Mouse (Mus musculus): Measurements from ENCODE around the gene Ltb.

The Ltb gene

DNA sequence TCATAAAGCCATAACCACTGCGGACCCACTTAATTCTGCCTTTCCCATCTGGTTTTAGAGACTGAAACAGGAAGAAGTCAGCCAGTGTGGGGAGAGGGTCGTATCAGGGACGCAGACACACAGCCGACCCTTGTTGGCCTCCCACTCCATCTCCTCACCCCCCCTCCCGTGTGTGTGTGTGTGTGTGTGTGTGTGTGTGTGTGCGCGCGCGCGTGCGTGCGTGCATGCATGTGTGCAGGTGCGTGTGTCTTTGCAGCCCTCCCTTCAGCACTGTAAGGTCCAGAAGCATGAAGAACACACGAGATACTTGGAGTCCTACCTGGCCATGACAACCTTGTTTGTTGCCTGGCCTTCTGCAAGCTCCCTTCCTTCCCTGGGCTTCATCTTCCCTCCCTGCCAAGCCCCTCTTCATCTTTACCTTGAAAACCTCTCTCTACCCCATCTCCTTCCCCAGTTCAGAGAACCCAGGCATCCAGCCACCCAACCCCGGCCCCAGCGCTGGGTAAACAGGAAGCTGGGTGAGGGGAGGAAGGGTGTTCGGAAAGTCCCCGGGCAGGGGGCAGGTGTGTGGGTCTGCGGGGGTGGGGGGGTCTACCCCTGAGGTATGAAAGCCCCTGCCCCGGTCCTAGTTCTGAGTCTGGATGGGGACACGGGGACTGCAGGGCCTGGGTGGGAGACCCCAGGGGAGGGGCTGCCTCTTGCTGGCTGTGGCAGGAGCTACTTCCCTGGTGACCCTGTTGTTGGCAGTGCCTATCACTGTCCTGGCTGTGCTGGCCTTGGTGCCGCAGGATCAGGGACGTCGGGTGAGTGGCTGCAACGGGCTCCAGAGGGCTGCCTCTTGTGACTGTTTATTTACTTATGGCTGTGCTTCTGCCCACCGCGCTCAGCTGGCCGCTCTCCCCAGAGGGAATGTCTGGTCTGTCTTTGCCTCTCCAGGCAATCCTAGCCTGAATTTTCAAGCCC is at the start of gene Ltb:
Gene Ltb (plus strand): TSS at position 559 of the 963 bp plus-strand sequence.
- no peak for DNase-seq

DNA sequence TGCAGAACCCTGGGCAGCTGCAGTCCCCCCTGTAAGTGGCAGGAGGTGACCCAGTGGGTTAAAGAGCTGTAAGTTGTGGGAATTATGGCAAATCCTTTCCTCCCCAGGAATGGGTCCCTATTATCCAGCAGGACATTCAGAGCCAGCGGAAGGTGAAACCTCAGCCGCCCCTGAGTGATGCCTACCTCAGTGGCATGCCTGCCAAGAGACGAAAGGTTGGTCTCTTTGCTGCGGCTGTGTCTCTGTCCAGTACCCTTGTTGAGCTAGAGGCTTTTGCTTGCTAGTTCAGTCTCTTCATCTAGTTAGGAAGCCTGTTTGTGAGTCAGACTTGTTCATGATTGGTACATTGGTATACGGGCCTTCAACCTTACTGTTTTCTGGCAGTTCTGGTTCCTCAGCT is 48.1 kb upstream of the Ltb start:
- DNase-seq, result no peak

DNA sequence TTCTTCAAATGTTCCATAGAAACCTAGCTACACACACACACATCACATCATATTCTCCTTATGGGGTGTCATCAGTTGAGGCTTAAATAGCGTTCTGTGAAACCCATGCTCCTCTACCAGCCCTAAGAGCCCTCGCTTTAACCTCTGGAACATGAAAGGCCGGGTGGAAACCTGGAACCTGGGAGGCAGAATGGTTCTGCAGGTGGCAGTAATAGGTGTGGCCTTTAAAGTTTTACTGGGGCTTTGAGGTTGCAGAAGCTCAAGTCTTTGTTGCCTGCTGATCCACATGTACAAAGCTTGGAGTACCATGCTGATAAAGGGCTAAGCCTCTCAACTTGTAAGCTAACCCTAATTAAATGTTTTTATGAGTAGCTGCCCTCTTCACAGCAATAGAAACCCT is 46.9 kb upstream of the Ltb start:
- no peak for DNase-seq

DNA sequence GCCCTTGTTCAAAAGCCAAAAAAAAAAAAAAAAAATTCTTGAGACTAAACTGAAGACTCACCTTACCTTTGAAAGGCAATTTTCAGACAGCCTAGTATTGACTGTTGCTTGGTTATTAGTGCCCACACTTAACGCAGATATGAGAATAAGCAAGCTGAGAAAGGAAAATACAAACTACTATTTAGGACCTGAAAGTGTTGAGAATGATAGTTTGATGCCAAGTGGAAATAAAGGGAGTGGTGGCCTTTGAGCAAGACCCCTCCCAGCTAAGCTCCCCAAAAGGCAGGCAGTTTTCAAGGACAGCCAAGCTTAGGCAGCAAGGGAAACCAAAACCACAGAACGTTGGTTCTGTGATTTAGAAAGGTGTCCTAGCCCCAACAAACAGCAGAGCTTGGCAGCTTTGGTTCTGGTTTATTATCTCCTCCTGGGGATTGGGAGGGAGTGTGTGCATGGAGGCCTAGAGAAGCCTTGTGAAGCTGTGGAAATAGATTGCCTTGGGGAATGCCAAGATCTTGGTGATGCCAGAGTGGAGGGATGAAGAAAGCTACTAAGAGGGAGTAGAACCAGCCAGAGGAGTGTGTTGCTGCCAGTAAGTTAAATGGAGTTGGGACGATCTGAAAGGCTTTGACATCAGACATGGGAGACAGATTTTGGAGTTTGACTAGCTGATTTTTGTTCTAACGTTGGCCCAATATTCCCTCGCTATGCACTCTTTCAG is 46.2 kb upstream of the Ltb start:
- DNase-seq, result no peak

- peak; percentile 62 for DNase-seq
These were observed 42.1 kb upstream of the Ltb start for GRCm38 (mm10) chr17:35152121-35152520.

GRCm38 (mm10) chr17:35153077-35153476 is 41.2 kb upstream of the Ltb start:
- no peak for DNase-seq

- no peak for DNase-seq
These were observed 40.3 kb upstream of the Ltb start for GRCm38 (mm10) chr17:35153931-35154330.

DNA sequence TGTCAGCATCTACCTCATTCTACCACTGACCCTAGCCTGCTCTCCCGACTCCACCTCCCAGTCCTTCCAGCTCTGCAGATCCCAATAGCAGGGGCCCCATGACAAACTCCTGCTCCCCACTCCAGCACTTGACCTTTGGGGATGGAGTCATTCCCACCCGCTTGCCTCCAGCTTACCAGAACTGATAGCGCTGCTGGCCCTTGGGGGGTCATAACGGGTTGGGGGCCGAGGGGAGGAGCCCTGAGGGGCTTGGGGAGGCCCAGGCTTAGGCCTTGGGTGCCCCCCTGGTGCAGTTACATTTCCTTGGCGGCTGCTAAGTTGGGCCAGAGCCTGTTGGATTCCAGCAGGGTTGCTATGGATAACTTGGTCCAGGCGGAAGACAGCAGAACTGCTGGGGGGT is 39.6 kb upstream of the Ltb start:
- DNase-seq, result no peak

DNA sequence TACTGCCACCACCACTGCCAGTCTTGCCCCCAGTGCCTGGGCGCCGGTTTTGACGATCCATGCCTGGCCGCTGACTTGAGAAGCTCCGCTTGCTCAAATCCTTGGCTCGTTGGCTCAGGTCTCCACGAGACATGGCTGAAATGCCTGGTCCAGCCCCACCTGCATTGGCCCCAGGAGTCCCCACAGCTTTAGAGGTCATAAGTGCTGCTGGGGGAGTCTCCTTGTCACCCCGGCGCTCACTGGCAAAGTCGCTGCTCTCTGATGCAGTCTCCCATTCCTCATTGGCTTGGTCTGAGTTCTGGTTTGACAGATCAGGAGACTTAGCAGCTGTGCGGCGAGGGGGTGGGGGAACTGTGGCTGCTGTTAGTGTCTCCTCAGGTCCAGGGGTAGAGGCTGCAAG is 38.8 kb upstream of the Ltb start:
- no peak for DNase-seq

- DNase-seq, result no peak
These were observed 37.6 kb upstream of the Ltb start for GRCm38 (mm10) chr17:35156461-35157200.

- DNase-seq, result no peak
These were observed 37.0 kb upstream of the Ltb start for GRCm38 (mm10) chr17:35157254-35157653.

DNA sequence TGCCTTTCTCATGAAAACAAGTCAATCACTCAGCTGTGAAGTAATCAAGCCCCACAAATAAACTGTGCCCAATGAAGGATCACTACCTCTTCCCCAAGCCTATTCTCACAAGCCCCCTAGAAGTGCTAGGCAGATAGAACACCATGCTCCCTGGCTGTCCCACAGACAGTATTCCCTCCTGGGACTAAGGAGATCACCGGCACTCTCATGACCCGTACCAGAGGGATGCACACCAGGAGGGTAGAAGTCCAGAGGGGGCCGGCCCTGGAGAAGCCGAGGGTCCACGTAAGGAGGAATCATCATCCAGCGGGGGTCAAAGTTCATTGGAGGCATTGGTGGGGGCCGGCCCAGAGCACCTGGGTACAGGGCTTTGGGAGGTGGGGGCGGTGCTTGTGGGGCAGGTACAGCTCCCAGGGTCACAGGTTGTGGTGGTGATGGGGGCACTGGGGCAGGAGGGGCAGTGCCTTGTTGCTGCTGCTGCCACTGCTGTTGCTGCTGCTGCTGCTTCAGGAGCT is 36.5 kb upstream of the Ltb start:
- DNase-seq, result no peak

DNA sequence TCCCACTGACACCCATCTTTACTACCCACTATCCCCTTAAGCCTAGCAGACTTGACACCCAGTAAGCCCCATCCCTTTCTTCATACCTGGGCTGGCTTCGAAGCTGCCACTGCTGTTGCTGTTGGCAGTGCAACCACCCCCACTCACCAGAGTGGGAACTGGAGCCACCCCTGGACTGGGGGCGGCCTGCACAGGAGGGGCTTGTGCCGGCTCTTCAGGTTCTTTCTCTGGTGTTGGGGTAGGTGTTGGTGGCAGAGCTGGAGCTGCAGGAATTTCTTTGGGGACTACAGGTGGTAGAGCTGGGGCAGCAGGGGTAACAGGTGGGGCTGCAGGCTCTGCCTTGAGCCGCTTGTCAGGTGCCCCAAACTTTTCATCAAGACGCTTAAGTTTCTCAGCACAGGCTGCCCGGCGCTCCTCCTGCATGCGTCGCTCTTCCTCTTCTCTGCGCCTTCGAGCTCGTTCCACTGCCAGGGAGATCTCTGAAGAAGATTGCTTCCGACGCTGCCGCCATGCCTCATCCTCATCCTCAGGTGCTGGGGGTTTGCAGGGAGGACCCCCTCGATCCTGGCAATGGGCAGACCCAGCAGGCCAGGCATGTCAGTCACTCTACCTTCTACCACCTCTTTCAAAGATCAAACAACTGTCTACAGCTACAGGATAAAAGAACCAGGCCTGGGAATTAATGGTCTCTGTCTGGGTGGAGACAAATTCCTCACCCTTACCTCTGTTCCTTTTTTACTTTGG is 35.2 kb upstream of the Ltb start:
- no peak for DNase-seq

- DNase-seq, result no peak
These were observed 34.6 kb upstream of the Ltb start for GRCm38 (mm10) chr17:35159638-35160037.

- no peak for DNase-seq
These were observed 32.8 kb upstream of the Ltb start for GRCm38 (mm10) chr17:35161421-35161820.

DNA sequence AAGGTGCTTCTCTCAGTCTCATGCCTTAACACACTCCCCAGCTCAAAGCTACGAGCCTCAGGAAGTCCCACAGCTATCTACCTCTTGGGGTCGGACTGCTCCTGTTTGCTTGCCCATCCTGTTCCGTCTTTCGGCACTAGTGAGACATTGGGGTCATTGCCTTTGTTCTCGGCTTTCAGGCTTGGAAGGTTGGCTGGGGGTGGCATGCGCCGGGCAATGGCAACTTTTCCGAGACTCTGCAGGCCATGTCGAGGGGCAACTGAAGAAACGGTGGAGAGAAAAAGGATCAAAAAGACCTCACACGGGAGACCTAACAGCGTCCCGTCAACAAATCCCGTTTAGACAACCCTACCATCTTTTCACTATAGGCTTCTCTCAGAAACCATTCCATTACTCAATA is 32.1 kb upstream of the Ltb start:
- no peak for DNase-seq

GRCm38 (mm10) chr17:35162730-35163129 is 31.5 kb upstream of the Ltb start:
- DNase-seq, result peak; percentile 66

DNA sequence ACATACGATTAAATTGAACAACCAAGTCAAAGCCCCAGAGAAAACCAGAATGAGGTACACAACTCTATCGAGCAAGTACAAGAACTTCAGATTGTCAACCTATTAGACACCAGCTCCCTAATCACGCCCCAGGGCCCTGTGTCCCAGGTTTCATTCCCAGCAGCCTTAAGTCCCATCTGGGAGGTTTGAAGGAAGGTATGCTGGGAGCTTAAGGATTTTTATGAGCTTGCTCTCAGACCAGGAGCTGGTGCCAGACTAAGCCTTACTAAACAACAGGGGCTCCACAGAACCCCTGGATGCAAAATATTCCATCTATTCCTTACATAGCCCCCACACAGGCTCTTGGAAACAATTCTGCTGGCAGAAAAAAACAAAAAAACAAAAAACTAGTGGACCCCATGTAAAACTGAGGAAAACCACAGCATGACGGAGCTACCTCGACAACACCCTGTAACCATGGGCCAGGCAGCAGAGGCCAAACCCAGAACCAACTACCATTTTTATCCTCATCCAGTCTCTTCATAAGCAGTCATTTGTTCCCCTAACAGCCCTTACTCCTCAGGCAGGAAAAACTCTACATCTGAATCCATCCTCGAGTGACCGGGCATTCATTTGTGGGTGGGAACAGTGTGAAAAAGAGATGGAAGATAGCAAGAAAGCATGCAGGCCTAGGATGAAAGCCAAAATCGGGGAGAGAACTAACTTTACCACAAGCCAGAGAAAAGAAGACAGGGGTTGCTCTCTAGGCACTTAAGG is 30.7 kb upstream of the Ltb start:
- peak; percentile 39 for DNase-seq

DNA sequence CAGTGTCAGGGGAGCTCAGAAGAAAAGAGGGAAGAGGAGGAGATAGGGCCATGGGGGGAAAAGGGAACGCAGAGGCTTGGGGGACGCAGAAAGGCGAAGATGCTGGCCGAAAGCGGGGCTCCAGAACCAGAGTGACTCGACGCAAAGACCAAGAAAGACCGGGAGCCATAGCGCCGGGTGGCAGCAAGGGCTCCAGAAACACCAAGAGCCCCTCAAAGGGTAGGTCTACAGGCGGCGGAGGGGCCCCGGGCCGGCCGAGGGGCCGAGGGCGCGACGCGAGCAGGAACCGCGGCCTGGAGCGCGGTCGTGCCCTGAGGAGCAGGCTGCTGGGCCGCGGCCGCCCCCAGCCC is 30.0 kb upstream of the Ltb start:
- peak; percentile 49 for DNase-seq

- peak; percentile 99 for DNase-seq
These were observed 29.4 kb upstream of the Ltb start, which contains the start of gene Prrc2a for GRCm38 (mm10) chr17:35164568-35165450. TSS of gene Prrc2a (minus strand) at chr17:35164897.
